Mouse (Mus musculus): Measurements from ENCODE around the gene Rps3a1. TPM values are rescaled to one million over a fixed set of nuclear protein-coding genes. Genes with fewer than 3 reads are reported as not detected.

Gene Rps3a1
- total and polyA plus RNA-seq, 3 experiments: 186 to 538 (median 482) TPM

GRCm38 (mm10) chr3:86168841-86169425, 26.4 kb upstream of the Rps3a1 start:
- H3K27ac ChIP-seq: no peak overlapping the region
- TF ChIP-seq CTCF (IDR thresholded peaks at IDR 0.05) (no peak), EP300 (IDR thresholded peaks at IDR 0.05; ENCODE audit: insufficient read depth, low read depth, low read length) (no peak), POLR2A (IDR thresholded peaks at IDR 0.05; ENCODE audit: insufficient read depth, low read depth, low read length) (no peak)
- no peaks in the 10 kb centered on the region for H3K79me2 ChIP-seq (replicated peaks; ENCODE audit: control insufficient read depth, insufficient read depth, low read length)
- no peak overlapping the region for H3K4me3 ChIP-seq
- H3K36me3 ChIP-seq (ENCODE audit: control insufficient read depth, insufficient read depth, low read length): no peaks in the 10 kb centered on the region
- no peaks in the 10 kb centered on the region for H3K27me3 ChIP-seq (ENCODE audit: control insufficient read depth, insufficient read depth, low read length)
- H3K9ac ChIP-seq (ENCODE audit: low read depth, low read length): no peak overlapping the region
- 52% methylated on average over 8 of the region's 8 CpGs for WGBS
- H3K4me1 ChIP-seq (ENCODE audit: control insufficient read depth, insufficient read depth, low read length): no peaks in the 10 kb centered on the region
- intact Hi-C loops (cut with DNase I): no loop called here
- no peak for DNase-seq

GRCm38 (mm10) chr3:86149521-86149920, 7.0 kb upstream of the Rps3a1 start:
- Histone ChIP-seq H3K4me3 (no peak overlapping the region), H3K9ac (ENCODE audit: low read depth, low read length) (no peak overlapping the region), H3K27ac (no peak overlapping the region), H3K27me3 (ENCODE audit: control insufficient read depth, insufficient read depth, low read length) (no peaks in the 10 kb centered on the region), H3K79me2 (replicated peaks; ENCODE audit: control insufficient read depth, insufficient read depth, low read length) (no peaks in the 10 kb centered on the region), H3K4me1 (ENCODE audit: control insufficient read depth, insufficient read depth, low read length) (no peaks in the 10 kb centered on the region), H3K36me3 (ENCODE audit: control insufficient read depth, insufficient read depth, low read length) (no peaks in the 10 kb centered on the region)
- 77% methylated on average over 9 of the region's 9 CpGs for WGBS
- no peak for DNase-seq
- intact Hi-C loops (cut with DNase I): no loop called here
- no peak for TF ChIP-seq CTCF (IDR thresholded peaks at IDR 0.05)
- no peak for TF ChIP-seq POLR2A (IDR thresholded peaks at IDR 0.05; ENCODE audit: insufficient read depth, low read depth, low read length)
- TF ChIP-seq EP300 (IDR thresholded peaks at IDR 0.05; ENCODE audit: insufficient read depth, low read depth, low read length): no peak

- H3K4me1 ChIP-seq (ENCODE audit: control insufficient read depth, insufficient read depth, low read length): no peaks in the 10 kb centered on the region
- WGBS: 77% methylated on average over 6 of the region's 6 CpGs
- no peaks in the 10 kb centered on the region for H3K27me3 ChIP-seq (ENCODE audit: control insufficient read depth, insufficient read depth, low read length)
- TF ChIP-seq POLR2A (IDR thresholded peaks at IDR 0.05; ENCODE audit: insufficient read depth, low read depth, low read length) (no peak), CTCF (IDR thresholded peaks at IDR 0.05) (no peak), EP300 (IDR thresholded peaks at IDR 0.05; ENCODE audit: insufficient read depth, low read depth, low read length) (no peak)
- H3K79me2 ChIP-seq (replicated peaks; ENCODE audit: control insufficient read depth, insufficient read depth, low read length): no peaks in the 10 kb centered on the region
- H3K27ac ChIP-seq: no peak overlapping the region
- DNase-seq: no peak
- no peaks in the 10 kb centered on the region for H3K36me3 ChIP-seq (ENCODE audit: control insufficient read depth, insufficient read depth, low read length)
- intact Hi-C loops (cut with DNase I): no loop called here
- H3K9ac ChIP-seq (ENCODE audit: low read depth, low read length): no peak overlapping the region
- H3K4me3 ChIP-seq: no peak overlapping the region
Observed at GRCm38 (mm10) chr3:86149063-86149462, 6.6 kb upstream of the Rps3a1 start.

GRCm38 (mm10) chr3:86143343-86143742, 841 bp upstream of the Rps3a1 start:
- peaks cover 14% of the 10 kb centered on the region for H3K36me3 ChIP-seq (ENCODE audit: control insufficient read depth, insufficient read depth, low read length)
- H3K27me3 ChIP-seq (ENCODE audit: control insufficient read depth, insufficient read depth, low read length): no peaks in the 10 kb centered on the region
- DNase-seq: no peak
- H3K9ac ChIP-seq (ENCODE audit: low read depth, low read length): no peak overlapping the region
- no peak overlapping the region for H3K4me3 ChIP-seq
- 83% methylated on average over 6 of the region's 6 CpGs for WGBS
- peaks cover 3% of the 10 kb centered on the region for H3K4me1 ChIP-seq (ENCODE audit: control insufficient read depth, insufficient read depth, low read length)
- no peaks in the 10 kb centered on the region; the same call in 1 of the 2 replicates for H3K79me2 ChIP-seq (replicated peaks; ENCODE audit: control insufficient read depth, insufficient read depth, low read length)
- intact Hi-C loops (cut with DNase I): loop anchor here (2.0 kb wide), 2 partner anchors 81 to 571 kb away; partner anchors contain the start of gene Lrba
- TF ChIP-seq POLR2A (IDR thresholded peaks at IDR 0.05; ENCODE audit: insufficient read depth, low read depth, low read length): no peak
- TF ChIP-seq CTCF (IDR thresholded peaks at IDR 0.05): no peak
- no peak for TF ChIP-seq EP300 (IDR thresholded peaks at IDR 0.05; ENCODE audit: insufficient read depth, low read depth, low read length)
- H3K27ac ChIP-seq: no peak overlapping the region

GRCm38 (mm10) chr3:86142934-86143317, 424 bp upstream of the Rps3a1 start:
- DNase-seq: no peak
- Histone ChIP-seq H3K4me1 (ENCODE audit: control insufficient read depth, insufficient read depth, low read length) (peaks cover 3% of the 10 kb centered on the region), H3K27ac (no peak overlapping the region), H3K79me2 (replicated peaks; ENCODE audit: control insufficient read depth, insufficient read depth, low read length) (no peaks in the 10 kb centered on the region; the same call in 1 of the 2 replicates), H3K36me3 (ENCODE audit: control insufficient read depth, insufficient read depth, low read length) (peaks cover 14% of the 10 kb centered on the region), H3K4me3 (no peak overlapping the region), H3K27me3 (ENCODE audit: control insufficient read depth, insufficient read depth, low read length) (no peaks in the 10 kb centered on the region), H3K9ac (ENCODE audit: low read depth, low read length) (no peak overlapping the region)
- 30% methylated on average over 6 of the region's 6 CpGs for WGBS
- TF ChIP-seq CTCF (IDR thresholded peaks at IDR 0.05) (no peak; the same call in 1 of the 2 replicates), POLR2A (IDR thresholded peaks at IDR 0.05; ENCODE audit: insufficient read depth, low read depth, low read length) (no peak), EP300 (IDR thresholded peaks at IDR 0.05; ENCODE audit: insufficient read depth, low read depth, low read length) (no peak)
- intact Hi-C loops (cut with DNase I): loop anchor here (2.0 kb wide), 2 partner anchors 82 to 570 kb away; partner anchors contain the start of gene Lrba

- under 1% methylated on average over 18 of the region's 18 CpGs for WGBS
- intact Hi-C loops (cut with DNase I): loop anchor here (2.0 kb wide), 2 partner anchors 83 to 569 kb away; partner anchors contain the start of gene Lrba
- Histone ChIP-seq H3K27me3 (ENCODE audit: control insufficient read depth, insufficient read depth, low read length) (no peaks in the 10 kb centered on the region), H3K79me2 (replicated peaks; ENCODE audit: control insufficient read depth, insufficient read depth, low read length) (no peaks in the 10 kb centered on the region; the same call in 1 of the 2 replicates), H3K27ac (peak overlapping the region; percentile 84), H3K4me3 (peak overlapping the region; percentile 76), H3K4me1 (ENCODE audit: control insufficient read depth, insufficient read depth, low read length) (peaks cover 3% of the 10 kb centered on the region), H3K36me3 (ENCODE audit: control insufficient read depth, insufficient read depth, low read length) (peaks cover 18% of the 10 kb centered on the region), H3K9ac (ENCODE audit: low read depth, low read length) (peak overlapping the region; percentile 80)
- TF ChIP-seq POLR2A (IDR thresholded peaks at IDR 0.05; ENCODE audit: insufficient read depth, low read depth, low read length) (no peak), CTCF (IDR thresholded peaks at IDR 0.05) (no peak), EP300 (IDR thresholded peaks at IDR 0.05; ENCODE audit: insufficient read depth, low read depth, low read length) (no peak)
- no peak for DNase-seq
Observed at GRCm38 (mm10) chr3:86141886-86142262, 628 bp downstream of the Rps3a1 start.
